Mouse (Mus musculus) frontal cortex, adult 2 months (tissue): ENCODE measurements around the gene Insl5. TPM values are rescaled to one million over a fixed set of nuclear protein-coding genes. Genes with fewer than 3 reads are reported as not detected.

ENCODE experiments used
- polyA plus RNA-seq: library from polyadenylated mRNA; depleted of rRNA; stranded (reverse); fragments of >200 nt; gene quantifications from 2 replicates; pipeline ENCODE4 v1.2.3, GENCODE M21; 2012; rRNA removed

Gene Insl5
- polyA plus RNA-seq, 1 experiment = 5.3 TPM

Other genes starting within 250 kb of the Insl5 start
- 0.36 and 0.70 TPM in 2 replicates for gene Tctex1d1, start 48.2 kb downstream of the Insl5 start, polyA plus RNA-seq
- gene Mier1, start 87.5 kb upstream of the Insl5 start, polyA plus RNA-seq = 30.1 and 36.0 TPM in 2 replicates
- gene Wdr78, start 87.7 kb upstream of the Insl5 start, polyA plus RNA-seq = 6.0 and 7.0 TPM in 2 replicates
- 10.9 and 11.0 TPM in 2 replicates for gene Slc35d1, start 188.3 kb upstream of the Insl5 start, polyA plus RNA-seq